Mouse (Mus musculus) embryonic facial prominence, embryonic 14.5 days (tissue): ENCODE measurements around the gene Igfbp6. TPM values are rescaled to one million over a fixed set of nuclear protein-coding genes. Genes with fewer than 3 reads are reported as not detected.

Source experiments
- ATAC-seq: fragments of 200-750 bp; cut with Nextera tagmentation; 2 replicates; pipeline ENCODE4 v1.8.0; 2017; ENCODE audit warnings: low read depth, moderate number of reproducible peaks, moderate TSS enrichment
- DNase-seq: peaks from one replicate; pipeline ENCODE4 v3.0.0-alpha.2; 2015; ENCODE audit warnings: low spot score
- H3K27ac ChIP-seq: fragments of 300-500 bp; sonication (generic); replicated peaks from 2 replicates; pipeline ENCODE4 v1.5.1; 2014; ENCODE audit warnings: low read depth, mild to moderate bottlenecking, low read length, moderate library complexity
- H3K27me3 ChIP-seq: fragments of 300-500 bp; sonication (generic); replicated peaks from 2 replicates; pipeline ENCODE4 v1.6.1; 2014; ENCODE audit warnings: low read length; ENCODE audit not compliant: control insufficient read depth, insufficient read depth
- H3K36me3 ChIP-seq: fragments of 300-500 bp; sonication (generic); 2 replicates; pipeline ENCODE4 v1.6.1; 2014; ENCODE audit warnings: low read length, mixed read lengths; ENCODE audit not compliant: control insufficient read depth, insufficient read depth
- H3K4me1 ChIP-seq: fragments of 300-500 bp; sonication (generic); 2 replicates; pipeline ENCODE4 v1.6.1; 2014; ENCODE audit warnings: antibody characterized with exemption, low read length; ENCODE audit not compliant: control insufficient read depth, insufficient read depth
- H3K4me2 ChIP-seq: fragments of 300-500 bp; sonication (generic); 2 replicates; pipeline ENCODE4 v1.6.1; 2014; ENCODE audit warnings: low read depth, mild to moderate bottlenecking, low read length, moderate library complexity, mixed read lengths
- H3K4me3 ChIP-seq: fragments of 300-500 bp; sonication (generic); 2 replicates; pipeline ENCODE4 v1.5.1; 2014; ENCODE audit warnings: low read depth, mild to moderate bottlenecking, low read length
- H3K9ac ChIP-seq: fragments of 300-500 bp; sonication (generic); 2 replicates; pipeline ENCODE4 v1.6.1; 2014; ENCODE audit warnings: low read depth, mild to moderate bottlenecking, low read length, moderate library complexity, mixed read lengths
- H3K9me3 ChIP-seq: fragments of 300-500 bp; sonication (generic); 2 replicates; pipeline ENCODE4 v1.6.1; 2016; ENCODE audit warnings: low read length; ENCODE audit not compliant: control insufficient read depth
- WGBS: fragments of 180-500 bp; shearing (Covaris S2); extraction: QIAGEN DNeasy Blood & Tissue Kit; methylation state at CpG from one replicate; pipeline ENCODE4 v1.1.7; 2014; 5-methylcytosine and 5-hydroxymethylcytosine counted together
- polyA plus RNA-seq: library from polyadenylated mRNA; unstranded; fragments of >200 nt; fragmentation: Nextera tagmentation; extraction: Ambion mirVana; gene quantifications from 2 replicates; pipeline ENCODE4 v1.2.1, GENCODE M21; 2014

Igfbp6 gene
- polyA plus RNA-seq, 1 experiment from 2014 or later, result 20.1 TPM

- Histone ChIP-seq H3K4me2 (peak overlapping the region; percentile 65), H3K4me3 (0 out of 2 replicates have a peak overlapping the region, but pooled peaks have one; percentile 15), H3K9ac (no peak overlapping the region), H3K9me3 (no peaks in the 10 kb centered on the region), H3K27me3 (no peaks in the 10 kb centered on the region), H3K36me3 (peaks cover 82% of the 10 kb centered on the region), H3K27ac (no peak overlapping the region), H3K4me1 (peaks cover 30% of the 10 kb centered on the region)
- DNase-seq, result peak; percentile 70
- ATAC-seq, result no peak
- WGBS, result 44% methylated on average over 13 of the region's 13 CpGs
These were observed 36.2 kb upstream of the Igfbp6 start for GRCm38 (mm10) chr15:102107689-102108573.

- Histone ChIP-seq H3K4me1 (peaks cover 20% of the 10 kb centered on the region), H3K9me3 (no peaks in the 10 kb centered on the region), H3K4me2 (no peak overlapping the region; the same call in 1 of the 2 replicates), H3K36me3 (peaks cover 91% of the 10 kb centered on the region), H3K27ac (peak overlapping the region; percentile 24), H3K4me3 (no peak overlapping the region), H3K9ac (0 out of 2 replicates have a peak overlapping the region, but pooled peaks have one; percentile 22), H3K27me3 (no peaks in the 10 kb centered on the region)
- ATAC-seq (peak; percentile 45), DNase-seq (peak; percentile 85)
- WGBS, result 47% methylated on average over 18 of the region's 18 CpGs
These were observed 35.3 kb upstream of the Igfbp6 start for GRCm38 (mm10) chr15:102108651-102109525.

- Histone ChIP-seq H3K4me2 (no peak overlapping the region), H3K4me3 (no peak overlapping the region), H3K9me3 (no peaks in the 10 kb centered on the region), H3K9ac (no peak overlapping the region), H3K4me1 (peaks cover 11% of the 10 kb centered on the region), H3K27ac (no peak overlapping the region), H3K36me3 (peaks cover 97% of the 10 kb centered on the region), H3K27me3 (no peaks in the 10 kb centered on the region)
- DNase-seq, result no peak
- no peak for ATAC-seq
- WGBS, result 96% methylated on average over 7 of the region's 7 CpGs
These were observed 33.9 kb upstream of the Igfbp6 start for GRCm38 (mm10) chr15:102110271-102110670.

GRCm38 (mm10) chr15:102110701-102111494 lies 33.3 kb upstream of the Igfbp6 start:
- ATAC-seq (no peak), DNase-seq (no peak)
- WGBS, result 81% methylated on average over 20 of the region's 29 CpGs
- peaks cover 5% of the 10 kb centered on the region; the same call in 1 of the 2 replicates for H3K4me1 ChIP-seq
- H3K27ac ChIP-seq, result no peak overlapping the region
- H3K9me3 ChIP-seq, result no peaks in the 10 kb centered on the region
- no peak overlapping the region for H3K4me3 ChIP-seq
- H3K9ac ChIP-seq, result no peak overlapping the region
- H3K27me3 ChIP-seq, result no peaks in the 10 kb centered on the region
- H3K36me3 ChIP-seq, result peaks cover 97% of the 10 kb centered on the region
- H3K4me2 ChIP-seq, result no peak overlapping the region

GRCm38 (mm10) chr15:102111495-102111829 lies 32.7 kb upstream of the Igfbp6 start:
- Histone ChIP-seq H3K4me2 (no peak overlapping the region), H3K27ac (no peak overlapping the region), H3K36me3 (peaks cover 97% of the 10 kb centered on the region), H3K9me3 (no peaks in the 10 kb centered on the region), H3K4me3 (no peak overlapping the region), H3K27me3 (no peaks in the 10 kb centered on the region), H3K4me1 (peaks cover 4% of the 10 kb centered on the region; the same call in 1 of the 2 replicates), H3K9ac (no peak overlapping the region)
- WGBS, result 85% methylated on average over 11 of the region's 11 CpGs
- ATAC-seq (no peak), DNase-seq (no peak)

- Histone ChIP-seq H3K27me3 (no peaks in the 10 kb centered on the region), H3K4me1 (peaks cover 6% of the 10 kb centered on the region; the same call in 1 of the 2 replicates), H3K36me3 (peaks cover 97% of the 10 kb centered on the region), H3K27ac (no peak overlapping the region), H3K4me2 (no peak overlapping the region), H3K4me3 (no peak overlapping the region), H3K9me3 (no peaks in the 10 kb centered on the region), H3K9ac (no peak overlapping the region)
- 91% methylated on average over 6 of the region's 6 CpGs for WGBS
- DNase-seq (no peak), ATAC-seq (no peak)
These were observed 32.0 kb upstream of the Igfbp6 start for GRCm38 (mm10) chr15:102112181-102112580.

GRCm38 (mm10) chr15:102112827-102113226 lies 31.3 kb upstream of the Igfbp6 start:
- Histone ChIP-seq H3K36me3 (peaks cover 96% of the 10 kb centered on the region), H3K4me2 (no peak overlapping the region), H3K4me3 (no peak overlapping the region), H3K27me3 (no peaks in the 10 kb centered on the region), H3K9me3 (no peaks in the 10 kb centered on the region), H3K9ac (no peak overlapping the region), H3K4me1 (peaks cover 6% of the 10 kb centered on the region; the same call in 1 of the 2 replicates), H3K27ac (no peak overlapping the region)
- DNase-seq (no peak), ATAC-seq (no peak)
- WGBS, result 71% methylated on average over 8 of the region's 8 CpGs

GRCm38 (mm10) chr15:102113674-102114073 lies 30.5 kb upstream of the Igfbp6 start:
- DNase-seq (no peak), ATAC-seq (no peak)
- H3K9me3 ChIP-seq, result no peaks in the 10 kb centered on the region
- H3K9ac ChIP-seq, result no peak overlapping the region
- 76% methylated on average over 4 of the region's 4 CpGs for WGBS
- H3K27ac ChIP-seq, result no peak overlapping the region
- H3K27me3 ChIP-seq, result no peaks in the 10 kb centered on the region
- peaks cover 6% of the 10 kb centered on the region; the same call in 1 of the 2 replicates for H3K4me1 ChIP-seq
- no peak overlapping the region for H3K4me2 ChIP-seq
- peaks cover 96% of the 10 kb centered on the region for H3K36me3 ChIP-seq
- H3K4me3 ChIP-seq, result no peak overlapping the region
